Mouse (Mus musculus): ENCODE measurements around the gene Prss42.

DNA sequence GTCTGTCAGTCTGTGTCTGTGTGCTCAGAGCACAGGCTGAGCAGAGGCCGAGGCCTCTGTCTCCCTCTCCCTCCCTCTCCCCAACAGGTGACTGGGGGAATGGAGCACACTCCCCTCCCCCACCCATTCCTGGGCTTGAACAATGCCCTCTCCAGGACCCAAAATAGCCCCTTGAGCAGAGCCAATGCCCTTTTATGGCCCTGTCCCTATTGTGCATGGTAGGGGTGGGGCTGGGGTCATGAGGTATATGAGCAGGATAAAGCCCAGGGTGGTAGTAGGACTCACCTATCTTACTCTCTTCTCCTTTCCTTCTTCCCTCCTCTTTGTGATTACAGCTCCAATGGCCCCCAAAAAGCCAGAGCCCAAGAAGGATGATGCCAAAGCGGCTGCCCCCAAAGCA lies 34.6 kb upstream of the Prss42 start:
- TF ChIP-seq CTCF (IDR thresholded peaks at IDR 0.05; ENCODE audit: low read depth, low read length): no peak
- no peak for TF ChIP-seq POLR2A (IDR thresholded peaks at IDR 0.05; ENCODE audit: insufficient read depth, low read length)

Measured in ES-Bruce4 (cell line).